Mouse (Mus musculus): ENCODE results near the gene Mcrip1.

The Mcrip1 gene

DNA sequence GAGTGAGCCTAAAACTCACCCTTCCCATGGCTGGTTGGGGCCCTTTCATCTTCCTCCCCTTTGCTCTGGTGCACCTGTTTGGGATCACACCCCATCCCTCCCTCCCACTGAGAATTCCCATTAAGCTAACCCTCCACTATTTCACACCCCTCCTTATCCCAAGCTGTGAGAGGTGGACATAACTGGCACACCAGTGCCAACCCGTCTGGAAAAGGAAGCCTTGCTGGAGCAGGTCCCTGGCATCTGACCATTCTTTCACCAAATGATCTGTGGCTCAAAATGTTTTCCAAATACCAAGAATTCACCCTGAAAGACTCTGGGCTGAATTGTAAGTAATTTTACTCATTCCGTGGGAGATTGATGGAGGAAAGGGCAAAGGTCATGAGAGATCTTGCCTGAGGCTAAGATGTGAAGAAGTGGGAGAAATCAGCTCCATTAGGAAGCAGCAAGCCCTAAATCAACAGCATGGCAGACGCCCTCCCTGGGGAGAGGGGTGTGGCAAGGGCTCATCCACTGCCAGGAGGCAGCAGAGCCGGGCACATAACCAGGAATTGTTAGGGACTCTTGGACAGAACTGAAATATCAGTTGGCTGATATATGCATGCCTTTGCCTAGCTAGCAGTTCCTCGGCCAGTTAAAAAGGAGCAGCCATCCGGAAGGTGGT, 36.6 kb downstream of the Mcrip1 start:
- DNase-seq (ENCODE audit: low spot score) = no peak

GRCm38 (mm10) chr11:120510375-120511030, 39.0 kb downstream of the Mcrip1 start:
- peak; percentile 20 for DNase-seq (ENCODE audit: low spot score)

DNA sequence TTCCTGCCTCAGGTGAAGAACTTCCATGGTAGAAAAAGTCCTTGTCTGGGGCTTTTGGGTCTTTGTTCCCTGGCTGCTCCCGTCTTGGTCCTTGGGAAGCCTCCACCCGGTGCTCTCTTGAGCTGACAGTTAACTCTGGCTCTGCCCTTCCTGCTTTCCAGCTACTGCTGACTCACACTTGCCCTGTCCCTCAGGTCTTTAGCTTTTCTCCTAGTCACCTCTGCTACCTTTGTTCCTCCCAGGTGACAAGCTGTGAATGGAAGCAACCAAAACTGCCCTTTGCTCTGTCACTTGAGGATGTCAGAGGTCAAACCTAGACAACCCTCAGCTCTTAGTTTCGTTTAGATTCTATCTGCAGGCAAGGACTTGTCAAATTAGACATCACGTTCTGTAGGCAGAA, 39.6 kb downstream of the Mcrip1 start:
- DNase-seq (ENCODE audit: low spot score) = no peak

- no peak for DNase-seq (ENCODE audit: low spot score)
Measured at GRCm38 (mm10) chr11:120508290-120508870, 41.1 kb downstream of the Mcrip1 start.

GRCm38 (mm10) chr11:120507611-120508289, 41.8 kb downstream of the Mcrip1 start:
- no peak for DNase-seq (ENCODE audit: low spot score)

- no peak for DNase-seq (ENCODE audit: low spot score)
Measured at GRCm38 (mm10) chr11:120506899-120507298, 42.6 kb downstream of the Mcrip1 start.

GRCm38 (mm10) chr11:120505661-120506060, 43.9 kb downstream of the Mcrip1 start:
- DNase-seq (ENCODE audit: low spot score) = no peak

- DNase-seq (ENCODE audit: low spot score) = no peak
Measured at GRCm38 (mm10) chr11:120501701-120502100, 47.8 kb downstream of the Mcrip1 start.

DNA sequence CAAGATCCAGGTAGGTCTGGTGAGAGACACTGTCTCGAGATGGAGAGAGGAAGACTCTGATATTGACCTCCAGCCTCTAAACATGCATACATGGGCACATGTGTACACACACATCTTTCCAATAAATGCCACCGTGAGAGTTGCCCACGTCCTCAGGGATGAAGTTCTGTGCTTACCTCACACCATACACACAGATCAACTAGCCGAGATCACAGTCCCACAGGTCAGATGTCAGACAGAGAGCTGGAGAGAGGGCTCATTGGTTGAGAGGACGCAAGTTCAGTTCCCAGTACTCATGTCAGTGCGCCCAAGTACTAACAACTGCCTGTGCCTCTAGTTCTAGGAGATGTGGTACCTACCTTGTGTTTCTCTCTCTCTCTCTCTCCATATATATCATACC, 48.5 kb downstream of the Mcrip1 start:
- DNase-seq (ENCODE audit: low spot score) = no peak

- no peak for DNase-seq (ENCODE audit: low spot score)
Measured at GRCm38 (mm10) chr11:120500357-120500756, 49.2 kb downstream of the Mcrip1 start.

DNA sequence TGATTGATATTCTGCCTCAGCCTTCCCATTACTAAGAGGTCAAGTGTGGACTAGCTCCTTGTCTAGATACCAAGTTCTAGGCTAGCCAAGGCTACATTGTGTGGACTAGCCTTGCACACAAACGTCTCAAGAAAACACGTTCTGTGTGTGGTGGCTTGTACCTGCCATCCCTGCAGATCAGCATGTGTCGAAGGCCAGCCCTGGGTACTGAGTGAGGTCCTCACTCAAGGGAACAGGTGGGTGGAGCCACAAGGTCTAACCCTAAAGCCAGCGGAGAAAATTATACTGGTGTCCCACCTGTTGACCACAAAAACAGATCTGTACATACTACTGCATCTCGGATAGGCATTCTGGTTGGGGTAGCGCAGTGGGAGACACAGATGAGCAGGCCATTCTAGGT, 49.6 kb downstream of the Mcrip1 start:
- DNase-seq (ENCODE audit: low spot score) = no peak

- no peak for DNase-seq (ENCODE audit: low spot score)
Measured at GRCm38 (mm10) chr11:120498891-120499290, 50.6 kb downstream of the Mcrip1 start.

- DNase-seq (ENCODE audit: low spot score) = no peak
Measured at GRCm38 (mm10) chr11:120498226-120498625, 51.3 kb downstream of the Mcrip1 start.

DNA sequence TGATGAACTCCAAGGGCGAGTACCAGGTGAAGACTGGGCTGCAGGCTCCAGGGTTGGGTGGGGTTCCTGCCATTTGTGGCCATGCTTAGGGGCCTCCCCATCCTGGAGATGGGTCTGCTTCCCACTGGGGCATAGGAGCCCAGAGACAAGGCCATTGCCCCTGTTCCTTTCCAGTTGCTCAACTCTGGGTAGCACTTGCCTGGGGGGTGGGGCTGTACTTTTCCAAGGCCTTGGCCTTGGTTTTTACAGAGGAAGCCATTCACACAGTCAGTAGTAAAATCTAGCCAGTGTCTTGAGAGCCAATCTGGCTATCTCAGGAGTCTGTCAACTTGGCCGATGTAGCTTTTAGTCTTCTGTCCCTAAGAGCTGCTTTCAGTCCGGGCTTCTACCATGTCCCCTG, 52.1 kb downstream of the Mcrip1 start:
- DNase-seq (ENCODE audit: low spot score) = no peak

GRCm38 (mm10) chr11:120493911-120494310, 55.6 kb downstream of the Mcrip1 start:
- DNase-seq (ENCODE audit: low spot score) = no peak

- no peak for DNase-seq (ENCODE audit: low spot score)
Measured at GRCm38 (mm10) chr11:120493351-120493750, 56.2 kb downstream of the Mcrip1 start.

All from T-cell, adult 2 months (primary cell).